Mouse (Mus musculus) midbrain, embryonic 16.5 days (tissue): Measurements from ENCODE around the gene Cnnm2. TPM values are rescaled to one million over a fixed set of nuclear protein-coding genes. Genes with fewer than 3 reads are reported as not detected.

Experiments used
- ATAC-seq: fragments of 200-750 bp; cut with Nextera tagmentation; 2 replicates; pipeline ENCODE4 v1.8.0; 2017; ENCODE audit warnings: moderate TSS enrichment
- H3K27ac ChIP-seq: fragments of 300-500 bp; sonication (generic); 2 replicates; pipeline ENCODE4 v1.5.1; 2014; ENCODE audit warnings: mild to moderate bottlenecking, low read length, mixed read lengths
- H3K27me3 ChIP-seq: fragments of 300-500 bp; sonication (generic); 2 replicates; pipeline ENCODE4 v1.6.1; 2014; ENCODE audit warnings: low read depth, low read length, mixed read lengths; ENCODE audit not compliant: control insufficient read depth, insufficient read depth
- H3K36me3 ChIP-seq: fragments of 300-500 bp; sonication (generic); 2 replicates; pipeline ENCODE4 v1.6.1; 2014; ENCODE audit warnings: mild to moderate bottlenecking, low read length, moderate library complexity, mixed read lengths; ENCODE audit not compliant: control insufficient read depth, insufficient read depth
- H3K4me1 ChIP-seq: fragments of 300-500 bp; sonication (generic); 2 replicates; pipeline ENCODE4 v1.6.1; 2014; ENCODE audit warnings: mild to moderate bottlenecking, low read length, mixed read lengths; ENCODE audit not compliant: control insufficient read depth, insufficient read depth
- H3K4me2 ChIP-seq: fragments of 300-500 bp; sonication (generic); 2 replicates; pipeline ENCODE4 v1.6.1; 2014; ENCODE audit warnings: mild to moderate bottlenecking, low read length, mixed read lengths
- H3K4me3 ChIP-seq: fragments of 300-500 bp; sonication (generic); 2 replicates; pipeline ENCODE4 v1.5.1; 2014; ENCODE audit warnings: low read depth, mild to moderate bottlenecking, low read length, moderate library complexity, mixed read lengths
- H3K9ac ChIP-seq: fragments of 300-500 bp; sonication (generic); 2 replicates; pipeline ENCODE4 v1.6.1; 2014; ENCODE audit warnings: low read depth, low read length, mixed read lengths
- H3K9me3 ChIP-seq: fragments of 300-500 bp; sonication (generic); replicated peaks from 2 replicates; pipeline ENCODE4 v1.6.1; 2014; ENCODE audit warnings: mild to moderate bottlenecking, low read length, mixed read lengths; ENCODE audit not compliant: control insufficient read depth, poor library complexity, severe bottlenecking
- WGBS: fragments of 180-500 bp; shearing (Covaris S2); extraction: QIAGEN DNeasy Blood & Tissue Kit; methylation state at CpG from one replicate; pipeline ENCODE4 v1.1.7; 2014; 5-methylcytosine and 5-hydroxymethylcytosine counted together
- polyA plus RNA-seq: library from polyadenylated mRNA; unstranded; fragments of >200 nt; fragmentation: Nextera tagmentation; extraction: Ambion mirVana; gene quantifications from 2 replicates; pipeline ENCODE4 v1.2.1, GENCODE M21; 2015

The Cnnm2 gene
- polyA plus RNA-seq, 1 experiment from 2014 or later = 6.8 TPM

DNA sequence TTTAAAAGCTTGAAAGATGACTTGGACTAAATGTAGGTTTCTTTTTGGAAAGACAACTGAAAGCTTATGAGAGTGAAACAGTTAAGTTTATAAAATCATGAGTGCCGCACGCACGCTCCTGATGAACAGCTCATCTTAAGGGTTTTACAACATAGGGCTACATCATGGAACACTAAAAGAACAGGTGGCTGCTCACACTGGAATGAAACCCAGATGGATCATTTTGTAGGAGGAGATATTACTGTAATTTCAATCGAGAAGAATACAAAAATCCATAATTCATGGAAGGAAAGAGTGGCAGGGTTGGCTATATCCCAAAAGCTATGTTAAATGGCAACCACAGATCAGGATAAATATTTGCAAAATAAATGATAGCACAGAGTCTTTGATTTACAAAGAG, 61.1 kb downstream of the Cnnm2 start:
- WGBS = 87% methylated on average over 4 of the region's 4 CpGs
- Histone ChIP-seq H3K4me3 (no peak overlapping the region), H3K36me3 (no peaks in the 10 kb centered on the region), H3K4me2 (no peak overlapping the region), H3K4me1 (peaks cover 5% of the 10 kb centered on the region; the same call in 1 of the 2 replicates), H3K9ac (no peak overlapping the region), H3K27ac (no peak overlapping the region), H3K9me3 (no peaks in the 10 kb centered on the region), H3K27me3 (no peaks in the 10 kb centered on the region)
- no peak for ATAC-seq

DNA sequence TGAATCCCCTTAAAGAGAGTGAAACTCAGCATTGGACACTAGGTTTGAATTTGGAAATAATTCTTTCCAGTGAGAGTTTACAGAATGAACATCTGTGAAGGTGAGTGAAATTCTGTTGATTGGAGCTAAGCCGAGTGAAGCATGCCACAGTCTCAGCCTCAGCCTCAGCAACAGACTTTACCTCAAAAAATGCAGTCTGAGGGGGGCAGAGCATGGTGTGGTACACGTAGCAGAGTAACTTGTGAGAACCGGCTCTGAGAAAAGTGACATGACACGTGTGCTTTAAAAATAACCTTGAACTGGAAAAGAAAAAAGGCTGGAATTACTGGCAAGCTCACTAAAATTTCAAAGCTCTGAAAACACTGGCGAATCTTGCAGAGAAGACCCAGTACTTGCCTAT, 62.4 kb downstream of the Cnnm2 start:
- whole genome bisulfite sequencing = 80% methylated on average over 5 of the region's 5 CpGs
- Histone ChIP-seq H3K4me2 (no peak overlapping the region), H3K4me1 (no peaks in the 10 kb centered on the region), H3K9ac (no peak overlapping the region), H3K4me3 (no peak overlapping the region), H3K27me3 (no peaks in the 10 kb centered on the region), H3K36me3 (no peaks in the 10 kb centered on the region), H3K9me3 (no peaks in the 10 kb centered on the region), H3K27ac (no peak overlapping the region)
- ATAC-seq = no peak

DNA sequence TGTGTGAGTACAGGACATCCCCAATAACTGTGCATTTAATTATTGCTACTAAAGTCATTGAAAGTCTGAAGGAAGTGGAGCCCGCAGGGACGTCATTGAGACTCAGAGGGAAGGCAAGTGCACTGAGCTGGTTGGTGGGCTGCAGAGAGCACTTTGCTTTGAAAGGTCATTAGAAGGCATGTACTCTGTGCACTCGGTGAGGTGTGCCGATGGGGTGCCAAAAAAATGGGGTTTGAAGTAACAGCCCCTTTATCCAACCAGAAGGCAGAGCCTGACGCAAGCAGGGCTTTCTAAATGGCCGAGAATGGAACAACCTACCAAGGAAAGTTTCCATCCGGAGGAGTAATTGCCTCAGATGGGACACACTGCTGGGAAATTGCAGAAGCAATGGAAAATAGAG, 63.5 kb downstream of the Cnnm2 start:
- H3K36me3 ChIP-seq = no peaks in the 10 kb centered on the region
- H3K4me1 ChIP-seq = no peaks in the 10 kb centered on the region
- no peak overlapping the region for H3K4me3 ChIP-seq
- H3K27ac ChIP-seq = no peak overlapping the region
- no peak for ATAC-seq
- H3K9me3 ChIP-seq = no peaks in the 10 kb centered on the region
- no peak overlapping the region for H3K9ac ChIP-seq
- WGBS = 76% methylated on average over 7 of the region's 7 CpGs
- H3K27me3 ChIP-seq = no peaks in the 10 kb centered on the region
- H3K4me2 ChIP-seq = no peak overlapping the region

DNA sequence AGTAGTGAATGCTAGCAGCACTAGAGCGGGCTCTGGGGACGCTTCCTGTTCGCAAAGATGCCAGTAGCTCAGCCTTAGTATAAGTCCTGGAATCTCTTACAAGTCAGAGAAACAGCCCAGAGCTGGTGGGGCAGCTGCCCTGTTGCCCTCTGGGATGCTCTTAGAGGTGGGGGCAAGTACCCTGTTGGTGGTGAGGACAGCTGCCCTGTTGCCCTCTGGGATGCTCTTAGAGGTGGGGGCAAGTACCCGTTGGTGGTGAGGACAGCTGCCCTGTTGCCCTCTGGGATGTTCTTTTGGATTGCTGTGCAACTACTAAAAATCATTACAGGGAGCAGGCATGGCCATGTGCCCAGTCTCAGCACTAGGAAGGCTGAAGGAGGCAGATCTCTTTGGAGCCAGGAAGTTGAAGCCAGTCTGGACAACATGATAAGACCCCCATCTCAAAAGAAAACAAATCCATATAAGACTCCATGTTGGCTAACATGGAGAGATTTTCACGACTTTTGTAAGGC, 66.3 kb downstream of the Cnnm2 start:
- Histone ChIP-seq H3K4me3 (no peak overlapping the region), H3K36me3 (no peaks in the 10 kb centered on the region), H3K4me2 (no peak overlapping the region), H3K9ac (no peak overlapping the region), H3K27ac (no peak overlapping the region), H3K4me1 (no peaks in the 10 kb centered on the region), H3K9me3 (no peaks in the 10 kb centered on the region), H3K27me3 (no peaks in the 10 kb centered on the region)
- no peak for ATAC-seq
- 90% methylated on average over 5 of the region's 5 CpGs for WGBS

DNA sequence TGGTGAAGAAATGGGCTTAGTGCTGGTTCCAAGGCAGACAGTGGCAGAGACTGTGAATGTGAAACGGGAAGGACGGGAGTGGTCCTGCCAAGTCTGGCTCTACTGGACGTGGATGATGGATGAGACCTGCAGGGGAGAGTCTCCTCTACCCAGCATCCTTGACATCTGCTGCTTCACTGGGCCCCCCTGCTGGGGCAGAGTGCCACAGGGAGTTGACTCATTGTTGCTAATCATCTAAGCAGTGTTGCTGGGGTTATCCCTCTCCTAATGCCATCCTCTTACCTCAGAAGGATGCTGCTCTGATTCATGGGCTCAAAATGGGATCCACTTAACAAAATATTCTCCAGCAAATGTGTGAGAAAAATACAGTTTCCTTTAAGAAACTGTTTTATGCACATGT, 67.6 kb downstream of the Cnnm2 start:
- no peak overlapping the region for H3K27ac ChIP-seq
- H3K4me1 ChIP-seq = no peaks in the 10 kb centered on the region
- H3K27me3 ChIP-seq = no peaks in the 10 kb centered on the region
- no peaks in the 10 kb centered on the region for H3K9me3 ChIP-seq
- ATAC-seq = no peak
- no peaks in the 10 kb centered on the region for H3K36me3 ChIP-seq
- H3K4me3 ChIP-seq = no peak overlapping the region
- WGBS = 71% methylated on average over 3 of the region's 3 CpGs
- no peak overlapping the region for H3K4me2 ChIP-seq
- no peak overlapping the region for H3K9ac ChIP-seq

DNA sequence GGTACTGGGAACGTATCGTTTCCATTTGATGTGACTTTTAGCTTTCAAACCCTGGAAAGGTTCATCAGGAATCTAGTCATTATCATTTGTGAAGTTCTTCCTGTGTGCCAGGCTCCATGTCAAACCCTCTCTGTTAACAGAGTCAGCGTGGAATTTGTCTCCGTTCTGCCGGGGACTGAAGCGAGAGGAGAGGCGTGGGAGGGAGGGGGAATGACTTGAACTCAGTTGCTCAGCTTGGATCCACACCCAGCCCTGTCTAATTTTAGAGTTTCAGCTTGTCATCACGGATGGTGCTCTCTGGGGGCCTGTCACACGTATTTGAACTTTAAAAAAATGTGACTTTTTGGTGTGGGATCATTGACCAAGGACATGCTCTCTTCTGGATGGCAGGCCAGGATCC, 70.0 kb downstream of the Cnnm2 start:
- Histone ChIP-seq H3K4me2 (no peak overlapping the region), H3K27me3 (no peaks in the 10 kb centered on the region), H3K4me3 (no peak overlapping the region), H3K27ac (no peak overlapping the region), H3K9me3 (no peaks in the 10 kb centered on the region), H3K36me3 (no peaks in the 10 kb centered on the region), H3K4me1 (no peaks in the 10 kb centered on the region), H3K9ac (no peak overlapping the region)
- WGBS = 76% methylated on average over 9 of the region's 9 CpGs
- no peak for ATAC-seq

DNA sequence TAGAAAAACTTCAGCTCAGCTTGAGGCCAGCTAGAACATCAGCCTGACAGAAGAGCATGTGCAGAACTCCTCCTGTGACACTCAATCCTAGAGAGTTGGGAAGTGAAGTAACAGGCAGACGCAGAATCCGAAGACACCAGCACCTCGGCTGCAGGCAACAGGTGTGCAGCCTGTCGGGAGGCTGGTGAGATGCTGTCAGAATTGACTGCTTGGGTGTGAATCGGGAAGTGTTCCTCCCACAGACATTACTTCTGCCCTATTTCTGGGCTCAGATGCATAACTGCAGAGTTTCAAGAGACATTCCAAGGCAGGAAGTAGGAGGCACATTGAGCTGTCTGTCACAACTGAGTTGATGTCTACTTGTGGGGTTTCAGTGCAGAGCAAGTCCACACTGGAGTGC, 72.9 kb downstream of the Cnnm2 start:
- 91% methylated on average over 5 of the region's 5 CpGs for WGBS
- Histone ChIP-seq H3K4me3 (no peak overlapping the region), H3K4me1 (no peaks in the 10 kb centered on the region), H3K4me2 (no peak overlapping the region), H3K9me3 (no peaks in the 10 kb centered on the region), H3K36me3 (no peaks in the 10 kb centered on the region), H3K9ac (no peak overlapping the region), H3K27me3 (no peaks in the 10 kb centered on the region), H3K27ac (no peak overlapping the region)
- no peak for ATAC-seq

DNA sequence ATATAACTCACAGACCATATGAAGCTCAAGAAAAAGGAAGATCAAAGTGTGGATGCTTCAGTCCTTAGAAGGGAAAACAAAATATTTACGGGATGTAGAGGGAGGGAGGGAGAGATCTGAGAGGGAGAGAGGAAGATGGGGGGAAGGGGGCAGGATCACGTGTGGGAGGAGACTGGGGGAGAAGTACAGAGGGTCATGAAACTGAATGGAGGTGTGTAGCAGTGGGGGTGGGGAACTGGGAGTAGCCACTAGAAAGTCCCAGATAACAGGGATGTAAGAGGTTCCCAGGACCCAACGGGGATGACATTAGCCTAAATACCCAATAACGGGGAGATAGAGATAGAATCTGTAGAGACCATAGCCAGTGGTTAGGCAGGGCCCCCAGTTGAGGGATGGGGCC, 73.9 kb downstream of the Cnnm2 start:
- no peaks in the 10 kb centered on the region for H3K4me1 ChIP-seq
- 86% methylated on average over 4 of the region's 4 CpGs for WGBS
- H3K4me3 ChIP-seq = no peak overlapping the region
- ATAC-seq = no peak
- H3K4me2 ChIP-seq = no peak overlapping the region
- no peak overlapping the region for H3K9ac ChIP-seq
- no peaks in the 10 kb centered on the region for H3K36me3 ChIP-seq
- H3K27ac ChIP-seq = no peak overlapping the region
- no peaks in the 10 kb centered on the region for H3K9me3 ChIP-seq
- H3K27me3 ChIP-seq = no peaks in the 10 kb centered on the region

DNA sequence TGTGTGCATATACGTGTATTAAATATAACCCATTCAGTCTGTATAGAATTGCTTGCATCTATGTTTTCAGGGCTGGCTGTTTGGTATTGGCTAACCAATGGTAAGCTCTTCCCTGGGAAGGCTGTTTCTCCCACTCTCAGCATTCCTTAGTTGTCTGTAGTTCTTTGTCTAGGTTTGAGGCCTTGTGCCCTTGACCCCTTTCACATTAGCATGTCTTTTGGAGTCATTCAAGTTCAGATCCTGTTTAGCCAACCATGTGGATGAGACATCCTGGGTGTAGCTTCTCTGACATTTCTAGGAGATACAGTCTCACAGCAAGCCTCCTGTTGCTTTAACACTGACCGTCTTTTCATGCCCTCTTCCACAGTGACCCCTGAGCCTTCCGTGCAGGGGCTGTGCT, 74.7 kb downstream of the Cnnm2 start:
- no peak for ATAC-seq
- Histone ChIP-seq H3K27me3 (no peaks in the 10 kb centered on the region), H3K4me3 (no peak overlapping the region), H3K4me1 (no peaks in the 10 kb centered on the region), H3K27ac (no peak overlapping the region), H3K9ac (no peak overlapping the region), H3K9me3 (no peaks in the 10 kb centered on the region), H3K4me2 (no peak overlapping the region), H3K36me3 (no peaks in the 10 kb centered on the region)
- WGBS = 67% methylated on average over 3 of the region's 3 CpGs
